Mouse (Mus musculus) small intestine, adult 2 months (tissue): Measurements from ENCODE around the gene Iqca.

ENCODE experiments used
- CTCF ChIP-seq: fragments of 200-500 bp; IDR thresholded peaks from 2 replicates; pipeline ENCODE4 v1.5.1; 2012; ENCODE audit warnings: low read depth, mild to moderate bottlenecking, control low read depth, inconsistent platforms, low read length, moderate library complexity, mixed read lengths; ENCODE audit not compliant: insufficient replicate concordance, insufficient read length; ENCODE audit errors: extremely low read depth
- POLR2A ChIP-seq: fragments of 200-500 bp; IDR thresholded peaks from 2 replicates; pipeline ENCODE4 v1.6.1; 2012; ENCODE audit warnings: low read depth, mild to moderate bottlenecking, control low read depth, inconsistent platforms, low read length, moderate library complexity

- TF ChIP-seq CTCF: no peak
- no peak for TF ChIP-seq POLR2A
These were observed 78.4 kb downstream of the Iqca start for GRCm38 (mm10) chr1:90074779-90075178.
